ENCODE assay signal across 8 mouse cellular contexts in the genomic region with DNA sequence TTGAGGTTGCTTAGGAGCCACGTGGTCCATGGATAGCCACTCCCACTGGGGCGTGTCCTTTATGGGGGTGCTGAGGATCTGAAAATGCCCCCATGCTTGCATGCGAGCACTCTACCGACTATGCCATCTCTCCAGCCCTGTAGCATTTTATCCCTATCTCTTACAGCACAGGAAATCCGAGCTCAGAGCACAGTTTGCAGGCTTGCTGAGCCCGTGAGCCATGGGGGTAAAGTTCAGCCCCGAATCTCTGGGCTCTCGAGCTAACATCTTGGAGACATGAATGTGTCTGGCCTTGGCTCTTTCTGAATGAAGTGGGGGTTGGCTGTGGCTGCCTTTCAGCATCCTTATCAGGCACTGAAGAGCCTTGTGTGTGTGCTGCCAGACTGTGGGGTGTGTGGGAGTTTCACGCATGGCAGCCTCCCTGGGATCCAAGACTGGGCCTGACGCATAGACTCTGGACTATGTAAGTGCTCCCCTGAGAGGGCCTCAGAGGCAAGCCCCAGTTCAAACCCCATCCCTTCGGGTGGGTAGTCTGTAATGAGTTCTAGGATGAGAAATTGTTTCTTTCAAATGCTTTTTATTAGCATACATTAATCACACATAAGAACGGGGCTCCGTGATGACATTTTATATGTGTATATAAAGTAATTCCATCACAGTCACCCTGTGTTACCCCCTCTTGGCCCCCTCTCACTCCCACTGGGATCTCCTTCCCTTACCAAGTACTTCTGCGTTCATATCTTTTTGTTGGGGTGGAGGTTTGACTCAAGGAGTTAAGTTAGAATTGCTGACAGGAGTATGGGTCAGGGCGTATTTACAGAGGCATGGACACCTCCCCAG.
DNase-seq lines count a peak whose midpoint lies in the region; ATAC-seq and TF ChIP-seq lines count a peak whose summit lies in the region.

No protein-coding gene starts in this region.

- TF ChIP-seq POLR2A in heart, adult 2 months (IDR thresholded peaks at IDR 0.05; ENCODE audit: insufficient read depth, low read depth, low read length): no peak

- peak overlapping the region; percentile 74 for H3K27ac ChIP-seq in forebrain, embryonic 10.5 days
- H3K27ac ChIP-seq in forebrain, embryonic 13.5 days: no peak overlapping the region
- H3K27ac ChIP-seq in heart, adult 2 months: no peak overlapping the region; the same call in 1 of the 2 replicates
- H3K27ac ChIP-seq in intestine, postnatal 0 days (ENCODE audit: low read depth, low read length): no peak overlapping the region

- H3K4me1 ChIP-seq in forebrain, embryonic 10.5 days: peaks cover 45% of the 10 kb centered on the region
- H3K4me1 ChIP-seq in forebrain, embryonic 13.5 days: peaks cover 10% of the 10 kb centered on the region; the same call in 1 of the 2 replicates
- H3K4me1 ChIP-seq in heart, adult 2 months (ENCODE audit: control insufficient read depth, insufficient read depth, low read length): peaks cover 7% of the 10 kb centered on the region
- no peaks in the 10 kb centered on the region for H3K4me1 ChIP-seq in intestine, postnatal 0 days (replicated peaks; ENCODE audit: control insufficient read depth, insufficient read depth, low read length)

- H3K36me3 ChIP-seq in forebrain, embryonic 10.5 days (replicated peaks): no peaks in the 10 kb centered on the region
- no peaks in the 10 kb centered on the region for H3K36me3 ChIP-seq in forebrain, embryonic 13.5 days (ENCODE audit: poor library complexity, severe bottlenecking)
- no peaks in the 10 kb centered on the region for H3K36me3 ChIP-seq in heart, adult 2 months (ENCODE audit: control insufficient read depth, insufficient read depth, low read length)
- H3K36me3 ChIP-seq in intestine, postnatal 0 days (ENCODE audit: control insufficient read depth, insufficient read depth): no peaks in the 10 kb centered on the region

- DNase-seq in forebrain, embryonic 10.5 days (ENCODE audit: extremely low spot score, low spot score): no peak
- DNase-seq in MN1 (ENCODE audit: low spot score): peak; percentile 23
- DNase-seq in heart, adult 2 months: peak; percentile 51 to 76
- peak; percentile 17 for DNase-seq in lung, postnatal 25 days (ENCODE audit: low spot score)
- DNase-seq in cerebellum, postnatal 36 days: no peak
- no peak for DNase-seq in cerebellum, adult 9-10 months

- no peak overlapping the region for H3K4me3 ChIP-seq in forebrain, embryonic 10.5 days
- H3K4me3 ChIP-seq in forebrain, embryonic 13.5 days: no peak overlapping the region
- no peak overlapping the region for H3K4me3 ChIP-seq in heart, adult 2 months
- H3K4me3 ChIP-seq in intestine, postnatal 0 days (ENCODE audit: low read depth, low read length): no peak overlapping the region

- ATAC-seq in forebrain, embryonic 13.5 days: no peak
- 0 out of 2 replicates have a peak, but pooled peaks have one; percentile 13 for ATAC-seq in intestine, postnatal 0 days

- 68% methylated on average over 15 of the region's 15 CpGs for WGBS in forebrain, embryonic 10.5 days
- 59% methylated on average over 15 of the region's 15 CpGs for WGBS in forebrain, embryonic 13.5 days
- WGBS in heart, adult 2 months: 39% methylated on average over 15 of the region's 15 CpGs
- WGBS in intestine, postnatal 0 days: 36% methylated on average over 15 of the region's 15 CpGs

- no peaks in the 10 kb centered on the region for H3K9me3 ChIP-seq in forebrain, embryonic 10.5 days
- H3K9me3 ChIP-seq in forebrain, embryonic 13.5 days (replicated peaks): no peaks in the 10 kb centered on the region
- no peaks in the 10 kb centered on the region for H3K9me3 ChIP-seq in intestine, postnatal 0 days (ENCODE audit: control insufficient read depth)

- H3K27me3 ChIP-seq in forebrain, embryonic 10.5 days (ENCODE audit: poor library complexity, severe bottlenecking): no peaks in the 10 kb centered on the region
- no peaks in the 10 kb centered on the region for H3K27me3 ChIP-seq in forebrain, embryonic 13.5 days
- H3K27me3 ChIP-seq in heart, adult 2 months (ENCODE audit: control insufficient read depth, insufficient read depth, low read length): no peaks in the 10 kb centered on the region
- H3K27me3 ChIP-seq in intestine, postnatal 0 days (replicated peaks; ENCODE audit: control insufficient read depth, insufficient read depth, low read length): no peaks in the 10 kb centered on the region

- H3K79me2 ChIP-seq in heart, adult 2 months (replicated peaks; ENCODE audit: control insufficient read depth, insufficient read depth, low read length): no peaks in the 10 kb centered on the region

- TF ChIP-seq CTCF in heart, adult 2 months (IDR thresholded peaks at IDR 0.05): no peak
- TF ChIP-seq CTCF in intestine, postnatal 0 days (IDR thresholded peaks at IDR 0.05; ENCODE audit: low read depth): no peak

- H3K4me2 ChIP-seq in forebrain, embryonic 13.5 days: no peak overlapping the region
- no peak overlapping the region for H3K4me2 ChIP-seq in intestine, postnatal 0 days (replicated peaks; ENCODE audit: low read depth)

- no peak overlapping the region for H3K9ac ChIP-seq in forebrain, embryonic 13.5 days
- H3K9ac ChIP-seq in heart, adult 2 months (ENCODE audit: low read depth, low read length): no peak overlapping the region
- no peak overlapping the region for H3K9ac ChIP-seq in intestine, postnatal 0 days (ENCODE audit: low read depth, low read length)

- intact Hi-C loops in heart, adult 2 months (cut with DNase I): no loop called here

- TF ChIP-seq EP300 in heart, adult 2 months (IDR thresholded peaks at IDR 0.05; ENCODE audit: insufficient read depth, low read depth, low read length): 0 out of 2 replicates have a peak, but pooled peaks have one; percentile 51

Comparison
In these comparisons a context has a peak if more than half of its experiments do, and no peak if none do; other contexts are left out.
1. DNase-seq: peak in MN1 (single experiment), heart, adult 2 months (2 of 2) and lung, postnatal 25 days (single experiment); none in forebrain, embryonic 10.5 days (single experiment), cerebellum, postnatal 36 days (0 of 2) and cerebellum, adult 9-10 months (single experiment).